Mouse (Mus musculus) kidney, adult 2 months (tissue): ENCODE data around the gene Fkbp5.

Source experiments
- CTCF ChIP-seq: fragments of 200-500 bp; conservative IDR thresholded peaks from 2 replicates; pipeline ENCODE4 v1.5.1; 2011; ENCODE audit warnings: low read depth, mild to moderate bottlenecking, control low read depth, low read length, moderate library complexity, mixed read lengths; ENCODE audit not compliant: insufficient read depth, insufficient read length
- POLR2A ChIP-seq: fragments of 200-500 bp; IDR thresholded peaks from one replicate; pipeline ENCODE4 v1.6.1; 2011; ENCODE audit warnings: low read depth, low read length, control low read depth

DNA sequence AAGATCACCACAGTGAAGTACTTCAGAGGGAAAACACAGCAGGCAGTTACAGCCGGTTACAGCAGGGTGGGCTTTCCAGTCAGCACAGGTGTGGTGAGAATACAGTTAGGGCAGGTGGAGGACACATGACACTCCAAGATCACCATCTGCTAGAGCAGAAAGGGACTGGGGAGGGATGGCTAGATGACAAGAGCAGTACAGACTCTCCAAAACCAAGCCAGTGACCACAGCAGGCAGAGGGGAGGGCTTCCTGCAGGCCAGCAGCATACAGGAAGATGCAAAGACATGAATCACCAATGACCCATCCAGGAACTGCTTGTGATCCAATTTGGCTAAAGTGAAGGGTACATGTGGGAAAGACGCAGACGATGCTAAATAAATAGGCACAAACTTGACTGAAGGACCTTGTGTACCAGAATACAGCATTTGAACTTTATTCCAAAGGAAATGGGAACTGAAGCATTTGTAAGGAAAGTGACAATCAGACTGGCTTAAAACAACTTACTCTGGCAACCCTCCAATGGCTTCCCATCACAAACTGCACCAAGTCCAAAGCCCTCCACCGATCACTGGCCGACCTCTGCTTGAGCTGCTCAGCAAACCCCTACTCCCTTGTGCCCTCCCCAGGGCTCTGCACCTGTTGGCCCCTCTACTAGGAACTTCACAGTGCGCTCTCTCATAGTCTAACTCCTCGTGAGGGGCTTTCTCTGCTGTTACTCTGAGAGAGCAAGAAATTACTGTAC lies 53.5 kb downstream of the Fkbp5 start:
- TF ChIP-seq POLR2A, result no peak
- no peak for TF ChIP-seq CTCF
